Mouse (Mus musculus) thymus, postnatal 25 days (tissue): ENCODE measurements around the gene Cdc42bpg.
"Not testable (repeated sequence)": the region's sequence is repeated elsewhere in the genome, so short reads cannot be mapped to it uniquely, and the experiment has no call there.

Experiments
- DNase-seq: peaks from one replicate; pipeline ENCODE4 v3.0.0; 2022

Cdc42bpg gene

DNA sequence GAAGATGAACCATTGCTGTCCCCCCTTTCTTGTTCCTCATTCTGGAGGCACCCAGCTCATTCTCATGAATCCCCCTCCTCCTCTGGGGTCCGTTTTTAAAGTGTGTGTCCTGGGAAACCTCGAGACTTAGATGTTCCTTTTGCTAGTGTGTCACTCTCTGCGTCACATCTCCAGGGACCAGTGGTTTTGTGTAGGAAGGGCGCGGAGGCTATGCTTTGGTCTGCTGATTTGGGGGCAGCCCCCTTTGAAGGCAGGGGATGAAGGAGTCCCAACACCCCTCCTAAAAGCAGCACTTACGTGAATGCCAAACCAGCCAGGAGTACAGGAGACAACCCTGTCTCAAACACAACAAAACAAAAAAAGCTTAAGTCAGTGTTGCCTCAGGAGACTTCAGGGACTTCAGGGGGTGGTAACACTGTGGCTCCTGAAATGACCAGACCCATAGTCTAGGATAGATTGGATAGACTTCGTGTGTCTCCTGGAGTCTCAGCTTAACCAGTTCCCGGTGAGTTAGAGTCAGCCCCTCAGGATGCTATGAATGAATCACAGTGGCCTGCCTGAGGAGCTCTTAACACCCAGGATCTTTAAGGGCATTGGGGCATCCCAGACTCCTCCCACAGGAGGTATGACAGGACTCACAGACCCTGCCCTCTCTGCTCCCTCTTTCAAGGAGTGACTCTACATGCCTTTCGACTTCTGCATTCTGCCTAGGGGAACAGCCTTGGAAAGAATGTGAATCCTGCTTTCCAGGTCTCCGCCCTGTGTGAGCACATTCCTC lies 28.4 kb upstream of the Cdc42bpg start:
- no peak for DNase-seq

DNA sequence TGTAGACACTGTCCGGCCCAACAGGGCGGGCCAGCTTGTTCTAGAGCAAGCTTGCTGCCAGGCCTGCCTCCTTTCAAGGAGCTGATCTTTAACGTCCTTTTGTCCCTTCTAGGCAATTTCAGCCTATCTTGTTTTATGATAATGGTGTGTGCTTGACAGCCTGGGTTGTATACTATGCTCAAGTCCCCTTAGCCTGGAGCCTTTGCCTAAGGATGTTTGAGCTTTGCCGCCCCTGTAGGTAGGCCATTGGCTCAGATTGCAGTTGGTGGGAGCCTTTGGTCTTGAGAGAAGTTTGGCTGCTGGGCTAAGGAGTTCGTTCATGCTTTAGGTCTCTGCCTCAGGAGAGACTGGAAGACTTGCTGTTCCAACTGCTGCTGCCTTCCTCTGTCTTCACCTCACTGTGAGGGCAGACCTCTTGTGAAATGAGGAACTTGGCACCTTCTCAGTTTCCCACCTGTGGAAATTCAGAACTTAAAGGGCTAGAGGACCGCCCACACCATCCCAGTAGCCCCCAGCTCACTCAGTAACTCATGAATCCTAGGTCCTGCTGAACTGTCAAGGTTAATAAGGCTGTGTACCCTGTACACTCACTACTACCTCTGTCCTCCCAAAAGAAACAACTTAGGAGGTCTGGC lies 27.7 kb upstream of the Cdc42bpg start:
- DNase-seq, result no peak

DNA sequence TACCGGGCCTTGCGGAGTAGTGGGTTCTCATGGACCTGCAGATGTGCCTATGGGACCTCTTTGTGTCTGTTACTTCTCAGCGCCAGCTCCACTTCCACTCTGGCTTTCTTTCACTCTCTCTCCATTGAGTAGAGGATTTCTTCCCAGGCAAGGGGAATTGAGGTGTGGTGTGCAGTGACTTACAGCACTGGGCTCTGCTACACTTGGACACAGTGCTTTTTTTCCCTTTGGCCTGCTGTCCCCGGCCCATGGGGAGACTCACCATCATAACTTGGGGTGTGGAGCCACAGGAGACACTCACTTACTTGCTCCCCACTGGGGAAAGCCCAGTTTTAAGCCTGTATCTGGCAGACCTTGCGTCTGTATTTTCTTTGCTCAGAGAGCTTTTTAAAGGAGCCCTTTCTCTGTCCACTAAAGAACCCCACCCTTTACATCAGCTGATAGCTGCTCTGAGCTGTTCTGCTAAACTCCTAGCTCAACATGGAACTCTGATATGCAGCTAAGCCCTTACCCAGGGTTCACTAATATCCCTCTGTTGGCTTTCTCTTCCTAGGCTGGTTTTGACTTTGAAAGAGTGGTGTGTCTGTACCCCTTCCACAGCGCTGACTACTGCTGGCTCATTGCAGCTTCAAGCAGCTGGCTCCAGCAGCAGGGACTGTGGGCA lies 26.6 kb upstream of the Cdc42bpg start:
- no peak for DNase-seq

DNA sequence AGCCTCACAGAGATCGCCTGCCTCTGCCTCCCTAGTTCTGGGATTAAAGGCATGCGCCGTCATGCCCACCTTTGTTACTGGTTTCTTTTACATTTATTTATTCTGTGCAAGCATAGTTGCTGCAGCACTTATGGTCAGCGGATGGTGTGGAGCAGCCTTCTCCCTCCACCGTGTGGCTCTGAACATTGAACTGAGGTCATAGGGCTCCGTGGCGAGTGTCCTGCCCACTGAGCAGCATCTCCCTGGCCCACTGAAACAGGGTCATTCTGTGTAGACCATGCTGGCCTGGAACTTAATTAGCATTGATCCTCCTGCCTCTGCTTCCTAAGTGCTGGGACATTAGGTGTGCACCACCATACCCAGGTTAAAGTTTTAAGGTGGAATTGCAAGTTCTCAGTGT lies 25.7 kb upstream of the Cdc42bpg start:
- DNase-seq, result no peak

DNA sequence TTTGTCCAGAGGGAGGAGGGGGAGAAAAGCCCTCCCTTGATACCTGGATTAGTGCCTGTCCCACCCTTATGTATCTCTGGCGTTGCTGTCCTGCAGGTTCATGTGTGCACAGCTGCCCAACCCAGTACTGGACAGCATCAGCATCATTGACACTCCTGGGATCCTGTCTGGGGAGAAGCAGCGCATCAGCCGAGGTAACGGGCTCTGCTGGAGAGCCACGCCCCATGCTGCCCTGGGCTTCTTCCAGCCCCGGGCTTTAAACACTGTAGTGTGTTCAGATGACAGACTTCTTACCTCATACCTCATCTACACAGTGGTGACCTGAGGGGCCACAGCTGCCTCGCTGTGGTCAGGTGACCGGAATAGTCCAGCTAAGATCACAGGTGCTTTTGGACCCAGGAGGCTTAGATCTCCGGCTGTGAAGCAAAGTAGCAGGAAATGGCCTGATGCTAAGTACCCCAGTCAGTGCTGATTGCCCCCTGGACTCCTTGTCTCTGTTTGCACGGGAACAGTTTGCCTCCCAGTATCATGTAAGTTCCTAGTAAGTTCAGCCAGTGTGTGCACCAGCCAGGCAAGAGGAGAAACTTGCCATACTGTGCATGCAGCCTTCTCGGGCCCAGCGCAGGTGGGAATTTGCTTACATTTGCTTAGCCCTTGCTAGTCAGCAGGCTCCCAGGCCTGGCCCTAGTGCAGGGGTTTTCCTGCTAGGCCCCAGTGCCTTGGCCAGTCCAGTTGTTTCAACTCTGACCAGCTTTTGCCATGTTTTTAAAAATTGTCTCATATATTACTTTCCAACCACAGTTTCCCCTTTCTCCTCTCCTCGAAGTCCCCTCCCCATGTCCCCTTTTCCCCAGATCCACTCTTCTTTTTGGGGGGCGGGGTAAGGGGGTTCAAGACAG lies 24.9 kb upstream of the Cdc42bpg start:
- no peak for DNase-seq

DNA sequence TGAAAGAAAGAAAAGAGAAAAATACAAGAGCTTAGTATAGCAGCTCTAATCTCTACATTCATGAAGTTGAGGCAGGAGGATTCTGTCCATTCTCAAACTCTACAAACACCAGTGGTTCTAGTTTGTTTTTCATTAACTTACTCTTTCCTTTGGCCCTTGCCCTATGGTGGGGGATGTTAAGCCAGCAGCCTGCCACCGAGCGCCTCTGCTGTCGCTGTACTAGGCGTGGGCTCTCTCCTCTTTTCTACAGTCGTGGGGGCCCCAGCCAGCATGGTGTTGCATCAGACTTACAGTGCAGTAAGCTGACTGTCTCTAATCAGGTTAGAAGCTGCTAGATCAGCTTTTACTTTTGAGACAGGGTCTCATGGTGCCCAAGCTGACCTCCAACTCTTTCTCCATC lies 23.3 kb upstream of the Cdc42bpg start:
- no peak for DNase-seq

DNA sequence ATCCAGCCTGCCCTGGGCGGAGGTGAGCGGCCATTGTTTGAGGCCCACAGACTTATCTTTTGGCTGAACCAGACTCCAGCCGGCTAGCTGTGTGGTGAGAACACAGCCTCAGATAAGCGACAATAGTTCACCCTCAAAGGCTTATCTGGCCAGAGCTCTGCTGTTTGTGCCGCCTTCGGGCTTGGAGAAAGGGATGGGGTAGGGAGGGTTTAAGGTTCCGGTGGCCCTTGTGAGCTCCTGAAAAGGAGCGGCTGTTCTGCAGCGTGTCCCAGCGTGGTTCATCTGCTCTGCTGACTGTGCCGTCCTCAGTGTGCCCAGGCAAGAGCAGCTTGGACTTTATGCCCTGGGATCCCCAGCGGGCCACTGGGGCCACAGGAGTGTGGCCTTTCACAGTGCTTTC lies 21.8 kb upstream of the Cdc42bpg start:
- DNase-seq, result no peak

DNA sequence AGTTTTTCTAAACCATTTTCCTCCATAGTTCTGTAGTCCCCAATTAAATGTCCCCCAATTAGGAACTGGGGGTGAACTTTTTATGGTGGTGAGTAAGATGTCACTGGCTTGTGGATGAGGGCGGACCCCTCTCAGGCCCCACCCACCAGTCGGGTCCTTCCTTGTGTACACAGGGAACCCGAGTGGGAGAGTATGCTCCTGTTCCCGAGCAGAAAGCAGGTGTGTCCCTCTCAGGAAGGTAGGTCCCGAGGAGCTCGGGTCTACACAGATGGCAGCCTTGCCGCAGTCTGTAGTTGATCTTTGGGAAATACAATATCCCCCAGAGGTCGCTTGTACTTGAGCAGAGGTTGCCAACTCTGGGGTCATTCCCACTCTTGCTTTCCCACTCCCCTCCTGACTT lies 21.0 kb upstream of the Cdc42bpg start:
- DNase-seq, result no peak

DNA sequence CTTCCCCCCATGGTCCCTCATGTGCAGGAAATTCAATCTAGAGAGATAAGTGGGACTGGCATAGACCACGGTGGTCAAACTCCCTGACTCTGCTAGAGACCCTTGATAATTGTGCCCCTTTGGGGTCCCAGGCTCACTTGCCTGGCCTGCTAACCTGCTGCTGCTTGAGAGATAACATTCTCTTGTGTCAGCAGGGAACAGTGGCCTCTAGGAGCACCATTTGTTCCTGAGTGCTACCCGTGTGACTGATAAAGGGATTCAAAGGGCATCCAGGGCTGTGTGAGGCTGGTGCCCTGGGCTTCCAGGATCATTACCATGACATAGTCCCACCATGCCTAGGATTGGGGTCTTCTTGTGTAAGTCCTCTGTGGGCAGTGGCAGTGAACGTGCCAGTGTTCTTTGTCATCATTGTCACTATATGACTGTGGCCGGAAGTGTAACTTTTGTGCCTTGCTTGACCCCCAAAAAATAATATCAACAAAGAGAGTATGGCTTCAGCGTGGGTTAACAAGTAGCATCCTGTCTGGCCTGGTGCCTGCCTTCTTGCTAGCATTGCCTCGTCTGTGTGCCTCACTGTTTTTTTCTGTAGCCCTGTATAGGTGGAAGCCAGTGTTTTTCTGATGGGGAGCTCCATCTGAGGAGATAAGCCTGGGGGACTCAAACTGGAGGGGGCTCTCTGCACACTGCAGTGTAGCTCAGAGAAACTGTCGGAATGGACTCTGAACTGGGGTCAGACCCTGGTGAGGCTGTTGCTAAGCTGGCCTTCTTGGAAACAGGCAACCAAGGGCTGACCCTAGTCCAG lies 20.4 kb upstream of the Cdc42bpg start:
- no peak for DNase-seq

DNA sequence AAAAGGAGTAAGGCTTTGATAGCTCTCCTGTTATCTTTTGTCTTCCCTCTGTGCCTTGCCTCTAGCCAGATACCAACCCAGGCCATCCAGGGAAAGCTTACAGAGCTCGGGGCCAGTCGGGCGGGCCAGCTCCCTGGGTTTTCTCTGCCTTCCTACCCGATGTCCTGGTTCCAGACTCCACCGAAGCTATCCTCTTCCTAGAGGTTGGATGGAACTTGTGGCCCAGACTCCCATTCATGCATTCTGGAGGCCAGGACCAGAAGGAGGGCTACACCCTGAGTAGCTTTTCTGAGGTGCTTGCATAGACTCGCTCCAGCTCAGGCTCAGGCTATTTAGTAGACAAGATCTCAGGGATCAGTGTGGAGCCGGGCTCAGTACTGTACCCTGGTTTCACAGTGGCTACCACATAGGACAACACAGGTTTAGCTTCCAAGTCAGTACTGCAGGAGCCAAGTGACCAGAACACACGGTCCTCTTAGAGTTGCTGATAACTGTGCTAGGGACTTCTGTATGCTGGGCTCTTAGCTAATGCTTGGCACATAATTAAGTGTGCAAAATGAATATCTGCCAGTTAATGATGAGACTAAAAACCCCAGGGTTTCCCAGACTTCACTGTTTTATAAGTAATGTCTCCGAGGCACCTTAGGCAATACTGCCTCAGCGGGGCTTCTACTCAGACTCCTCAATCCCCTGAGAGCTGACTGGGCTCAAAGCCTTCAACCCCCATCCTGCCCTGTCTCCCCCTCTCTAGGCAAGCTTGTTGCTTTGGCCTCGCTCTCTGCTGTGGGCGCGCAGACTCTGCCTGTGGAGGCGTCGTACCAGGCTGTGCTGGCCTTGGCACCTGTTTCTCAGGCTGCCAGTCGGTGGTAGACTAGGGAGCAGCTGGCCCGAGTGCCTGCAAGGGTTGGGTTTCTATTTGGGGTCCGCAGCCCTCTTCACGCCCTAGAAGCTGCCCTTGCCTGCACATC lies 19.5 kb upstream of the Cdc42bpg start:
- no peak for DNase-seq

DNA sequence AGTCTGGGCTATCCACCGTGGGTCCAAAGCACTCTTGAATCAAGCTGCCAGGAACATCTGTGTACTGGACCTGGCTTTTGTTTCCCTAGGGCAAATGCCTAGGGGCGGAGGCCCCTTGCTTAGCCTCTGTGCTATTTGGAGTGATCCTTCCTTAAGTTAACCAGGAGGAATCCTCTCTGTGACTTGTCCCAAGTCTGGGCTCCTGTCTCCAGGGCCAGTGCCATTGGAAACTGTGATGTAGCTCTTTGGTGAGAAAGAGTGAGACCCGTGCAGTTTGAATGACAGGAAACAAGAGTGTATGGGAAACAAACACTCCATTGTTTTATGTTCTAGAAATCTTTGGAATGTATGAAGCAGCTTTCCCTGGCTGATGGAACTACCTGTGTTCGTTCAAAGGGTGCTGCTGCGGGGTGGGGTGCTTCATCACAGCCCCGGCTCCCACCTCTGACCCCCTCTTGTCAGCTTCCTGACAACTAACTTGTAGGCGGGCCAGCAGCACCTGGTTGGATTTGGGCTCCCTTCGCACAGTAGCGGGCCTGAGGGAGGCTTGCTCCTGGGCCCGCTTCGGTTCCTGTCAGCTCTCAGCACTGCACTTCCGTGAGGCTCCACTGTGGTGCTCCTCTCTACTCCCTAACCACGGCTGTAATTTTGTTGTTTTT lies 17.9 kb upstream of the Cdc42bpg start:
- no peak for DNase-seq

DNA sequence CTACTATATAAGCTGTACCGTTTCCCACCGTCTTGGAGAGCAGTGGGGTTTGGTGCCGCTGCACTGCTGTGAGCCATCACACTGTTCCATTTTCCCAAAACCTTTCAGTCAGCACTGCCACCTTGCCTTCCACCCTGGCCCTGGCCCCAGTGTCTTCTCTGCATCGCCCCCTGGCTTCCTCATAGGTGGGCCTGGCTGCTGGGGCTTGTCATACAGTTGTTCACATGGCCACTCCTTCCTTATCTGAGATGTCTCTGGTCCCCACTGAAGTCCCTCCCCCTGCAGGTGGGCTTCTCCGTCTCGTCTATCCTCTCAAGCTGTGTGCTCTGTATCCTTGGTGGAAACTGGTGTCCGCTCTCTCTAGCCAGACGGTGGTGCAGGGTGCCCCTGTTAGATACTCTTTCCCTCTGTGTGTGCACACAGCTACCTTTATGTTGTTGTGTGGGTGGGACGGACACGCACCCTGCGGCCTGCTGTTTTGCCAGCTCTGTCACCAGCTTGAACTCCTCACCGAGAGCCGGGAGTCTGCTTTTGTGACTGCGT lies 16.5 kb upstream of the Cdc42bpg start:
- no peak for DNase-seq

DNA sequence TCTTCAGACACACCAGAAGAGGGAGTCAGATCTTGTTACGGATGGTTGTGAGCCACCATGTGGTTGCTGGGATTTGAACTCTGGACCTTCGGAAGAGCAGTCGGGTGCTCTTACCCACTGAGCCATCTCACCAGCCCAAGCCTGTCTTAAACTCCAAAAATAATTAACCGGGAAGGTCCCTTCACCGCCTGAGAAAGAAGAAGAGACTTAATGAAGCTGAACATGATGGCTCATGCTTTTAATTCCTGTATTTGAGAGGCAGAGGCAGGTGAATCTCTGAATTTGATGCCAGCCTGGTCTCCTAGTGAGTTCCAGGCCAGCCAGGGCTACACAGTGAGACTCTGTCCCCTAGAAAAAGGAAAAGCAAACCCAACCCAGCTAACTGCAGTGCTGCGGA lies 15.5 kb upstream of the Cdc42bpg start:
- DNase-seq, result not testable (repeated sequence)

DNA sequence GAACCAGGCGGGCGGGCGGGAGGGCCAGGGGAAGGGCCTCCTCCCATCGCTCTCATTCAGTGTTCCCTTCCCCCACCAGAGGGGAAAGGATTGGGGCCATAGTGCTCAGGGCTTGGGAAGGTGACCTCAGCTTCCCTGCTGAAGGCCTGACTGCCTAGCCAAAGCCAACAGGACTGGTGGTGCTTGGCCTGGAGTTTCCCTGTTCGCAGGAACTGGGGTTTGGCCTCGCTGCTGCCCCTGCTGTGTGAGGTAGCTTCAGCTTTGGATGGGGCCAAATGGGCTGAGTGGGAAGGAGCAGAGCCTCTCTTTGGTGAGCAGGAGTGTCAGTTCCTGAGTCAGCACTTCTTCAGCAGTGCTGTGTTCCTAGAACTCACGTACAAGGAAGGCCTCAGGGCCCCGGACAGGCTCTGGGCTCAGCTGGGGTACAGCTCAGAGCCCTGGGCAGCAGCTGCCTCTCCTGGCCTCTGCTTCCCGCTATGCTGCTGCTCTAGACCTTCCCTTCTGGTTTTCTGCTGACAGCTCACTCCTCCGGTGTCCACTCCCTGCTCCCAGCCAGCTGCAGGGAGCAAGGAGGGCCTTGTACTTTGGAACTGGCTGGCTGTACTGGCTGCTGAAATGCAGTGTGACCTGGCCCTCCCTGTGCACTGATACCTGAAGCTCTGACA lies 15.0 kb upstream of the Cdc42bpg start:
- DNase-seq, result no peak

DNA sequence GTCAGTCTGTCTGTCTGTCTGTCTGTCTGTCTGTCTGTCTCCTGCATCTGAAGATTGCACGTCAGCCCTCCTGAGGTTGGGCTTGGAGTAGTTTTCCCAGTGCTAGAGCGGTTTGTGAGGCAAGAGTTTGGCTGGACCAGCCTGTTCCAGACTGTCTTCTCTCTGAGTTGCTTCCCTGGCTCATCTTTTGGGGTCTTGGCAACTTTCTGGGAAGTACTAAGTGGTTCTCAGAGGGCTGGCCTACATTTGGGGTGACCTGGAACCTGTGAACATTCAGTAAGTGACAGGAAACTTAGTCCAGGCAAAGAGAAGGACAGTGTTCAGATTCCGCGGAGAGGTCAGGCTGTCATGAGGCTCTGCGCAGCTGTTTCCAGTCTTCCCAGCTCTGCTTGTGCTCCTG lies 14.0 kb upstream of the Cdc42bpg start:
- DNase-seq, result no peak

DNA sequence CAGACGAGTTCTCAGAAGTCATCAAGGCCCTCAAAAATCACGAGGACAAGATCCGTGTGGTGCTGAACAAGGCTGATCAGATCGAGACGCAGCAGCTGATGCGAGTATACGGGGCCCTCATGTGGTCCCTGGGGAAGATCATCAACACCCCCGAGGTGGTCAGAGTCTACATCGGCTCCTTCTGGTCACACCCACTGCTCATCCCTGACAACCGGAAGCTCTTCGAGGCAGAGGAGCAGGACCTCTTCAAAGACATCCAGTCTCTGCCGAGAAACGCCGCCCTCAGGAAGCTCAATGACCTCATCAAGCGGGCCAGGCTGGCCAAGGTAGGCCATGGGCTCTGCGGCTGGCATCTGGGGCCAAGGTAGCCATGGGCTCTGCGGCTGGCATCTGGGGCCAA lies 12.0 kb upstream of the Cdc42bpg start:
- no peak for DNase-seq

DNA sequence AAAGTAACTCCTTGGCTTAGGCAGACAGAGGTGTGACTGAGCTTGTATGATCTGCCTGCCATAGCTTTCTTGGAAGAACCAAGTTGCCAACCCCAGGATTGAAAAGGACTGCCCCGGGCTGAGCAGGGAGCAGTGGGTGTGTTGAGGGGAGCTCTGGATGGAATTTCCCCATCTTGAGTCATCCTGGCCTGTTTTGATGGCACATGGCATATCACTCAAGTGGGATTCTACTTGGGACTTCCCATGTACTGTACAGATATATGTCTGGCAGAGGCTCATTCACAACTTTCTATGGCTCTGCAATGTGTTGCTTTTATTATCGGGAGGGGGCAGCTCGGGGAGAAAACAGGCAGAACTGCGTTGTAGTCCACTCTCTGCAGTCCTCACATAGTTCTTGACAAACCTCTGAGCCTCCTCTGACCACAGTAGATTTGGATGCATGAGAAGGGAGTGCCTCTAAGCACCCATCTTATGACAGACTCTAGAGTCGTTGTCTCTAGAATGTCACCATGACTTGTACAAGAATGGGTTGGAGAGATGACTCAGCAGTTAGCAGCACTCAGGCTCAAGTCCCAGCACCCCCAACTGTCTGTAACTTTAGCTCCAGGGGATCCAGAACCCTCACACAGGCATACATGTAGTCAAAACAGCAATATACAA lies 9.6 kb upstream of the Cdc42bpg start:
- no peak for DNase-seq

DNA sequence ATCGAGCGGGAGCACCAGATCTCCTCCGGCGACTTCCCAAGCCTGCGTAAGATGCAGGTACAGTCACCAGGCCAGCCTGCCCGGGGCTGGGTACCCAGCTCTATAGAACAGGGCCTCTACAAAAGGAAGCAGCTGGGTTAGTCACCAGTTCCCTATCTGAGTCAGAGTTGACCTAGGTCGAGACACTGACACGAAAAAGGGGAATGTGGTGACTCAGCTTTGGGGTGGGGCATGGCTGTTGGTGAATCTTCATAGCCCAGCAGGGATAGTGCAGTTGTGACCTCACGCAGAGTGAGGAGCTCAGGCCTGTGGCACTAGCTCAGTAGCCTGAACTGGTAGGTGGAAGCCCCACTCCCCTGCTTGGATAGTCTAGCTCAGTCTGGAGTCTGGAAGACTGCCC lies 8.6 kb upstream of the Cdc42bpg start:
- DNase-seq, result no peak

DNA sequence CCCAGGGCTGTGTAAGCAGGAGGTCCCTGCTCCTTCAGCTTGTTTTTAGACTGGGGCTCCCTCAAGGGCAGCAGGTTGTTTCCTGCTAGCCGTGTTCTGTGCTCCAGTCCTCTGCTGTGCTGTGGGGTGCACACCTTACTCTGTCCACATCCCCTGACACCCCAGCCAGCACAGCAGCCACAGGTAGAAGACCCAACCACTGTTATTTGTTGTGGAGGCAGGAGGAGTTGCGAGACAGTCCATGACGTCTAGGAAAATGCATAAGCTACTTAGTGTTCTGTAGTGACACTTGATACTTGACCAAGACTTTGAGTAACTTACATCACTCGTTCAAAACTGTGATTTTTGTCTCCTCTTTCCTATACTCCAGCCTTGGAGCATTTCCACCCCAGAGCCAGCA lies 7.3 kb upstream of the Cdc42bpg start:
- DNase-seq, result no peak
